Mouse (Mus musculus): Measurements from ENCODE around the gene 1520401A03Rik. TPM values are rescaled to one million over a fixed set of nuclear protein-coding genes. Genes with fewer than 3 reads are reported as not detected.
"Not testable (repeated sequence)": the region's sequence is repeated elsewhere in the genome, so short reads cannot be mapped to it uniquely, and the experiment has no call there.

1520401A03Rik gene
- total RNA-seq (2022): 10 to 100 TPM in 3 of 4 experiments, 1 to 10 TPM in 1; 2.4 to 62.8 (median 19.6) TPM

DNA sequence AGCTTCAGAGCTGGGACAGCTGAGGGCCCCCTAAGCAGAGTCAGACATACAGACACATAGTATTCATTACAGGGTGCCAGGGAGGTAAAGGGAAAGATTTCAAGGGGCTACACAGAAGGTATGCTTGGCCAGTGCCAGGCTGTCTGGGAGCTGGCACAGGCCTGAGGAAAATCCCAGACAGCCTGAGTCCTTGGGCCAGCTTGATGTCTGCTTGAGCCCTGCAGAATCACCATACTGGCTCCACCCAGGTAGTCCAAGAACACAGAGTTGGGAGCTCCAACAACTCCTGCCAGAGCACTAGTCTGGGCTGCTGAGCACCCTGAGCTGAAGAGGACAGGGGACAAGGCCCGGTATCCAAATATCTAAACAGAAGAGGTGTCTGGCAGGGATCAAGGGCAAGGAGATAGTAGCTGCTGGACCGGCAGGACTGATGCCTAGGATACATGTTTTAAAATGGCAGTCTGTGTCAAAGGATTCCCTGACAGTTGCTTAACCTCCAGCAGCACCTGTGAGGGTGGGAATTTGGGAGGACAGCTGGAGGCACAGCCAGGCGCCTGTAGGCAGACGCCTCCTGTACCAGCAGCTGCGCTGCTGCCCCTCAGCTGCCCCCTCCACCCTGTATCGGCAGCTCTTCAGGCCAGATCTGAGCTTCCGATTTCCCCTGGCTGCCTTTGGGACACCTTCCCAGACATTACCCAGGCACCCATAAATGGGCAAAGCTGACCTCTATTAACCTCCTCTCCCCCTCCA lies at the start of gene 1520401A03Rik:
Gene 1520401A03Rik (minus strand): TSS at position 408 of the 750 bp plus-strand sequence.
- no peak for DNase-seq

DNA sequence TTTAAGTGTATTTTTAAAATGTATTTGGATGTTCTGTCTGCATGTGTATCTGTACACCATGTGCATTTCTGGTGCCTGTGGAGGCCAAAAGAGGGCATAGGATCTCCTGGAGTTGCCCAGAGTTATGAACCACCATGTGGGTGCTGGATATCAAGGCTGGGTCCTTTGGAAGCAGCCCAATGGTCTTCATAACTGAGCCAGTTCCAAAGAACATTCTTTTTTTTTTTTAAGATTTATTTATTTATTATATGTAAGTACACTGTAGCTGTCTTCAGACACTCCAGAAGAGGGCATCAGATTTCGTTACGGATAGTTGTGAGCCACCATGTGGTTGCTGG lies 49.6 kb upstream of the 1520401A03Rik start:
- not testable (repeated sequence) for DNase-seq

DNA sequence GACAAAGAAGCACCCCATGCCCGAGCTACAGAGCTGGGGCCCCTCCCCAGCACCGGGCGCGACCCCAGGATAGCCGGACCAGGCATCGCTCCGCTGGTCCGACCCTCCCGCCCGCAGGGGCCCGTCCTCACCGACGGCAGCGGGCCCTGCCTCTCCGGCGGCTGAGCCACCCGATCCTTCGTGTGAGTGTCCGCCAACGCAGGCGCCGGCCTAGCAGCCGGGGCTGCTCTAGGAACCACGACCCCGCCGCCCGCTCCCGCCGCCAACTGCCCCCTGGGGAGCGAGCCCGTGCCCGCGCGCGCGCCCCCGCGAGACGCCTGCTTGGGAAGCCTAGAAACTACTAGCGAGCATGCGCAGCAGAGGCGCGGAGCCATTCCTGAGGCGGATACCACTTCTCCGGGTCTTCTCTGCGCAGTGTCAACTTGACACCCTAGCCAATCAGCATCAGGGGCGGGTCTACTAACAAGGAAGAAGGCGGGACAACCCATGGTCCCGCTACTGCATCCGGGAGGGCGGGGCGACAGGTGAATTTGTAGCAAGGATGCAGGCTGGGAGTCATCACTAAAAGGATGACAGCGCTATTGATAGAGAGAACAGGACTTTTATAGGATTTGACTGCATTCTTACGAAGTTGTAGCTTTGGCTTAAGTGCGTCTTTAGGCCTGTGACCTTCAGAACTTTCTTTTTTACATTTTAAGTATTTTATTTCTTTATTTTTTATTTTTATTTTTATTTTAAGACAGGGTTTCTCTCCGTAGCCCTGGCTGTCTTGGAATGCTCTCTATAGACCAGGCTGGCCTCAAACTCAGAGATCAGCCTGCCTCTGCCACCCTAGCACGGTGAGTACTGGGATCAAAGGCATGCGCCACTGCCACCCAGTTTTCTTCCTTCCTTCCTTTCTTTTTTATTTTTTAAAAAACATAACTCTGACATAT lies 49.0 kb upstream of the 1520401A03Rik start, which contains the start of gene Flywch1:
Gene Flywch1 (minus strand): TSS at position 319 of the 935 bp plus-strand sequence.
- DNase-seq: peak; percentile 99

DNA sequence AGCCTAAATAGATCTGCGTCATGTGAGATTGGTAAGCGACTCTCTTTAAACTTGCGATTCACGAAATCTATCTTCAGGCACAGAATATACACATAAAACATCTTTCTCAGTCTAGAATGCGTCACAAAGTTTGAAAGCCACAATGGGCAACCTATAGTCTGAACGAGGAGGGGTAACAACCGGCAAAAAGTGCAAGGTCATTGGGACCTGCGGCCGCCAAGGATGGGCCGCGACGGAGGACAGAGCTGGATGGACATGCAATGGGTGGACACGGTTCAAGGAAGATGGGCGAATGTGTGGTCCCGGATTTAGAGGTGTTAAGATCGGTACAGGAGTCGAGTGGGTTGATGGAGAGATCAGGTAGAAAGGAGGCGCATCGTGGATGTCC lies 48.3 kb upstream of the 1520401A03Rik start:
- DNase-seq: peak; percentile 32

DNA sequence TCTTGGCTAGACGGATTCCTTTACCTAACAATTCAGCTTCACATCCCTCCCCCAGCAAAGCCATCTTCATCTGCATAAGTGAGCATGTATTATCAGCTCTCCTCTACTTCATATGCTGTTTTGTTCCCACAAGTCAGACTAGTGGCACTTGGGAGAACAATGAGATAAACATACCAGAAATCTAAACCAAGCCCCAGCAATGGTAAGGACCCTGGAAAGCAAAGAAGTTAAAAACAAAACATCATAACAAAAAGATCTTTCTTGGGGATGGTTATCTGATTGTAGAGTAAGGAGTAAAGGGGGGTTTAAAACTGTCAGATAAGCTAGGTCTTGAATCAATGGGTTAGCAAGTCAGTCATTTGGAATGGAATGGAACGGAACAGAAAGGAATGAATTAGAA lies 47.9 kb upstream of the 1520401A03Rik start:
- no peak for DNase-seq

DNA sequence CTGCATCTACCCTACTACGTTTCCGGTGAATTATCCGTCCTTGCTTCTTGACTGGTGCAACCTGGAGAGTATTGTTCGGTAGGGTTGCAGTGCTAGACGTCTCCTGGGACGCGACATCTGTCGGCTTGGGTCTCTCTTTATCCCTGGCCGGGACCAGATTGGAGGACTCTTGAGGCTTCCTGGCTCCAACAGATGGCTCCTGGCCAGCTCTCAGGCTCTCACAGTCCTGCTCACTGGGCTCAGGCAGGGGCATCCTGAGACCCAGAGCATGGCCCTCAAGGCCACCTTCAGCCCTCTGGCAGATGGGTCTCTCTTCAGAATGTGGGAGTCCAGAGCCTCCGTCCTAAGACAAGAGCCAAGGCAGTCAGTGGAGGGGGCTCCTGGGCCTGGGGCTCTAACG lies 40.4 kb upstream of the 1520401A03Rik start:
- DNase-seq: no peak

DNA sequence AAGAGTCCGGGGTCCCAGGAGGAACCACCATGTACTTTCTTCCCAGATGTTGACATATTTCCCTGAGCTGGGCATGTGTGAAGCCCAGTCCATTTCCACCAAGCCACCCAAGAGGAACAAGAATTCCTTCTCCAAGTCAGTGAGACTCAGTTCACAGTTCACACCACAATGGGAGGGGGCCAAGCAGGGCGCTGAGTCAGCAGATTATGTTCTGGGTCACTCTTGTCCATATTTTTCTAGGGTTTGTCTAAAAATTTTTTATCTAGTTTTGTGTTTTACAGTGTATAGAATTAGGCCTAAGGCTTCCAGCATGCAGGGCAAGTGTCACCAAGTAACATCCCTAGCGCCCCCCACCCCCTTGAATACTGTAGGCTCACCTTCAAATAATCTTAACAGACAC lies 38.6 kb upstream of the 1520401A03Rik start:
- no peak for DNase-seq

DNA sequence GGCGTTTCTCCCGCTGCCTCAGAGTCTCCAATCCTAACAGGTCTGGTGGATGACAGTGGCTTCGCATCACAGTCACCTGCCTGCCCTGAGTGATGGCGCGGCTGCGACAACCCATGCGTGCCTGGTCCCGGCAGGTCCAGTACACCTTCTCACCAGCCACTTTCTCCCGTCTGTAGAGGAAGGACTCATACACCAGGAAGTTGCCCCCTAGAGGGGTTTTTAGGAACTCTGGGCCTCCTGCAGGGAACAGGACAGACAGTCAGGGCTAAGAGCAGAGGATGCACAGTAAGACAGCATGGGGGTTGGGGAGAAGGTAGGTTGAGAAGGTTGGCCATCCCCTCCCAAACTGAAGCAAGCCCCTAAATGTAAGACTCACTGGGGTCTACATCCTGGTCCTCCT lies 37.6 kb upstream of the 1520401A03Rik start:
- no peak for DNase-seq

DNA sequence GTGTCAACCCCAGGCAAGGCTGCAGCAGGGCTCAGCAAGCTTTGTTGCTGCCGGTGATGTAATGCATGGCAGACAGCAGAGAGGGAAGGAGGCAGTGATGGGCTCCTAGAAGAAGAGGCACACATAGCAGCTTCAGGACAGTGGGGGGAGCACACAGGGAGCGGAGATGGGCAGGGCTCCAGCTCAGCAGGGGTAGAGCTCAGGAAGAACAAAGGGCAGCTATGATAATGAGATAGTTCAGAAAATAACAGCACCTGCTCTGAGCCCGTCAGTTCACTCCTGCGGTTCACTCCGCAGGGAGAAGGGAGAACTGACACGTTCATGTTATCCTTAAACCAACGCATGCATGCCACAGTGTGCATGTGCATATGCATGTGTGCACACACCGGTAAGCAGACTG lies 36.2 kb upstream of the 1520401A03Rik start:
- no peak for DNase-seq

DNA sequence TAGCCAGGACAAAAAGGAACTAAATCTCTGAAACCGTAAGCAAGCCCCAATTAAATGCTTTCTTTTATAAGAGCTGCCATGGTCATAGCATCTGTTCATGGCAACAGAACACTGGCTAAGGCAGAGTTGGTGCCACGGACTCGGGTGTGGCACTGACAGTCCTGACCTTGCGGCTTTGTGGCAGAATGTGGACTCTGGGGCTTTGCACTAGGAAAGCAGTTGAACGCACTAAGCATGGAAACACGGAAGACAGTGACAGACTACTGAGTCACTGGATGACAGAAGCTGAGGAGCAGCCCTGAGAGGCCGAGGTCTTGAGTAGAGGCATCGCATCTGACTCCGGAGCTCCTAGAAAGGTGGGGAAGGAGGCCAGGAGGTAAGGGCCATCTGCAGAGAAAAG lies 35.0 kb upstream of the 1520401A03Rik start:
- DNase-seq: no peak

DNA sequence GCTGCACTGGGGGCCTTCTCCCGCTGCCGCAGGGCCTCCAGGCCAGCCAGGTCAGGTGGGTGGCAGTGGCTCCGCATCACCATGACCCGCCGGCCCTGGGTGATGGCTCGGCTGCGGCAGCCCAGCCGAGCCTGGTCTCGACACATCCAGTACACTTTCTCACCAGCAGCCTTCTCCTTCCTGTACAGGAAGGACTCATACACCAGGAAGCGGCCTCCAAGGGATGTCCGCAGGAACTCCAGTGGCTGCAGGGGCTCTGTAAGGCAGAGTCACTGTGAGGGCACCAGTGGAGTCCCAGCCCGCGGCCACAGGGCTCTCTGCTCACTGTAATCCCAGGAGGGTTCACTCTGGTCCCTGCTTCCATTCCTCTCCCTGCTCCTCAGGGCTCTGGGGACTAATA lies 33.1 kb upstream of the 1520401A03Rik start:
- no peak for DNase-seq

DNA sequence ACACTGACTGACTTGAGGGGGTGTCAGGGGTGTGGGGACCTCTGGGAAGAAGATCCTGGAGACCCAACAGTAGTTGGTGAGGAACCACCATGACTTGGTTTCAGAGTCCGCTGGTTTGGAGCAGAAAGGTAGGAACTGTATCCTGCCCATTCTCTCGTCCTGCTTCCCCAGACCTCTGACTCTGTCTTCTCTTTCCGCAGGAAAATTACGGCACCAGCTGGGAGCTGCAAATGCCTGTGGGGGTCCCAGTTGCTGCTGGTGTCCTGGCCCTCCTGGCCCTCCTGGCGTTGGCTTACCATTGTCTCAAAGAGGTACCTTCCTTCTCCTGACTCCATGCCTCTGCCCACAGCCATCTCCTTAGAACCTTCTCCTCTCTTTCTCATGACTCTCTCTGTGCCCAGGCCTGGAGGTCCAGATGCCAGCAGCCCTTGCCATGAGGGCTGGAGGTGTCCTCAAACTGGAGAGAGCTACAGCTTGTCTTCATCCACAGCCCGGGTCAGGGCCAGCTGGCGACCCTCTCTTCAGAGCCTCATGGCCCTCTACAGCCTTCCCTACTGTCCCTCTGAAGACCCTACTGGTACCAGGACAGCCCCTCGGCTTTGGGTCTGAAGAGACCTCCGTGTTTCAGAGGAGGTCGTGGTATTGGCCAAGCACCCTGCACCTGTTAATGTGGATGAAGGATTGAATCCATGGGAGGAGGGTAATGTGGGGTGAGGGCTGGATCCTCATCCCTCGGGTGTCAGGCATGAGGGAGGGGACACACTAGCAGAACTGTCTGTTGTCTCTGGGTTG lies 27.0 kb upstream of the 1520401A03Rik start:
- DNase-seq: no peak

DNA sequence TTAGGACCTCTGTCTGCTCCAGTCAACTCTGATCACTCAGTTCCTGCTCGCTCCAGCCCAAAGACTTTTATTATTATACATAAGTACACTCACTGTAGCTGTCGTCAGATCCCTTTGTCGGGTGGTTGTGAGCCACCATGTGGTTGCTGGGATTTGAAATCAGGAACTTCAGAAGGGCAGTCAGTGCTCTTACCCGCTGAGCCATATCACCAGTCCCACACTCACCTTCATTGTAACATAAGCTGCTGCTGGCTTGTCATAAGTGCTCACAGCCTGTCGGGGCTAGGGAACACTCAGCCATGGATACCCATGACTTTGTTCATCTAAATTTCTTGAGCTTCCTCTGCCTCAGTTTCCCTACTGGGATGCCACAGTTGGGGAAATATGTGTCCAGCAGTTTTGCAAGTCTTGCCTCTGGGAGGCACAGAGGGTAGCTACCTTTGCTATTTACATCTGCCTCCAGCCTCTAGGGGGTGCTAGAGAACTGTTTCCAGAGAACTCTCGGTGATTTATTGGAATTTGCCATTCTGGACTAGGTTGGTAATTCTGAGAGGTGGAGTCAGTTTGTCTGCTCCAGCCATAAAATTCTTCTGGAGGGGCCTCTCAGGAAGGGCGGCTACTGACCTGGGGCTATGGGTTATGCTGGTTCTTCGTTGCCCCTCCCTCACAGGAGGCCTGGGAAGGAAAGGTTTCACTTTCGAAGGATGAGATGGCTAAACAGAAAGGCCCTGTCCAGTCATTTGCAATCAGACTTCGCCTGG lies 26.2 kb upstream of the 1520401A03Rik start:
- DNase-seq: peak; percentile 69

DNA sequence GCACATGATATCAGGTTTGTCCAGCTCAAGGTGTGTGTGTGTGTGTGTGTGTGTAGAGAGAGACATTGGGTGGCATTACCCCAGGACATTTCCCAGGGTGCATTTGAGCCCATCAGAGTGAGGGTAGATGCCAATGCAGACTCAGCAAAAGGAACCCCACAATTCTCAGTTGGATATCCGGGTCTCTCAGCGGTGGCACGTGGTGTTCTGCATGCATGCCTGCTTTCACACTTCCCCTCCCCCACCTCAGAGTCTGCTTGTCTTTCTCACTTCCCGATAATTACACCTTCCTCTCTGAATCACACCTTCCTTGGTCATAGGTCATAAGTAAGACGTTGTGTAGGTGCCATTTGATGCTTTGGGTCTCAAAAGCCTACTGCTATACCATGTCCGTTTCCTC lies 25.4 kb upstream of the 1520401A03Rik start:
- DNase-seq: no peak

DNA sequence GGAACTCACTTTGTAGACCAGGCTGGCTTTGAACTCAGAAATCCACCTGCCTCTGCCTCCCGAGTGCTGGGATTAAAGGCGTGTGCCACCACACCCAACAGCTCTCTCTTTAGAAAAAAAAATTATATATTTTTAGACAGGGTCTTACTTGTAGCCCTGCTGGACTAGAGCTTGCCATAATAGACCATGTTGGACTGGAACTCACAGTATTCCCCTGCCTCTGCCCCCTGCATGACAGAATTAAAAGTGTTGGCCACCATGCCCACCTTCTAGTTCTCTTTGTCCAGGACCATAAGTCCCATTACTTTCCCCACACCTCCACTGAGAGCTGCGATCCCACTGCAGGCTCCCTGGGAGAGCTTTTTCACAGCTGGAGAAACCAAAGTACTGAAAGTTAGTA lies 24.9 kb upstream of the 1520401A03Rik start:
- DNase-seq: no peak

DNA sequence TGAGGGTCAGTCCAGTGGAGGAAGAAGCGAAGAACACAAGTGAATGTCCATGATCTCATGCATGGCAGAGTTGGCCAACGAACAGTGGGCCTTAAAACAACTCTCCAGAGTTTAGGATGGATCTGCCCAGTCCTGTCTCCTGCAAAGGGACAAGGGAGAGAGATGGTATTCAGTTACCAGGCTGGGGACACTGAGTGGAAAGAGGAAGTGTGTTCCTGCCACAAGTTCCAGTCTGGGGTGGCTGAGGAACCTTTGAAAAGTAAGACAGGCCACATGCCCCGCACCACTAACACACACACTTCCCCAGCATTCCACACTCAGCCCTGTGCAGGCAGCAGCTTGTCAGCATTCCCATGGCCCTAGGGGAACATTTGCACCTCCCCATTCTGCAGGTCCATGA lies 24.2 kb upstream of the 1520401A03Rik start:
- DNase-seq: no peak

DNA sequence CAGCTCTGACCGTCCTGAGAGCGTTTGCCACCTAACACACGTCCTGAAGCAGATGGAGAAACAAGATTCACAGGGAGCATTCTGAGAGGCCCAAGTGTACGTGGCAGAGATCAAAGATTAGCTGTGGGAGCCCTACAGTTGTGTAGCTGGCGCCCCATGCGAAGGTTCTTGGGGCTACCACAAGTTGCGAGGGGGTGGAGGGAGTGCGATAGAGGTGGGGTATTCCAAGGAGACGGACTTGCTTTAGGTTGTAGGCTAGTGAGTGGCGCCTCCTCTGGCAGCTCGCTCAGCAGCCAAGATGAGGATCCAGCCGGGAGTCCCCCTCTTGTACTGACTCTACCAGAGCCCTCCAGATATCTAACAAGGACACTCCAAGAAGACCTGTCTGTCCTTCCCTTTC lies 23.7 kb upstream of the 1520401A03Rik start:
- DNase-seq: no peak

DNA sequence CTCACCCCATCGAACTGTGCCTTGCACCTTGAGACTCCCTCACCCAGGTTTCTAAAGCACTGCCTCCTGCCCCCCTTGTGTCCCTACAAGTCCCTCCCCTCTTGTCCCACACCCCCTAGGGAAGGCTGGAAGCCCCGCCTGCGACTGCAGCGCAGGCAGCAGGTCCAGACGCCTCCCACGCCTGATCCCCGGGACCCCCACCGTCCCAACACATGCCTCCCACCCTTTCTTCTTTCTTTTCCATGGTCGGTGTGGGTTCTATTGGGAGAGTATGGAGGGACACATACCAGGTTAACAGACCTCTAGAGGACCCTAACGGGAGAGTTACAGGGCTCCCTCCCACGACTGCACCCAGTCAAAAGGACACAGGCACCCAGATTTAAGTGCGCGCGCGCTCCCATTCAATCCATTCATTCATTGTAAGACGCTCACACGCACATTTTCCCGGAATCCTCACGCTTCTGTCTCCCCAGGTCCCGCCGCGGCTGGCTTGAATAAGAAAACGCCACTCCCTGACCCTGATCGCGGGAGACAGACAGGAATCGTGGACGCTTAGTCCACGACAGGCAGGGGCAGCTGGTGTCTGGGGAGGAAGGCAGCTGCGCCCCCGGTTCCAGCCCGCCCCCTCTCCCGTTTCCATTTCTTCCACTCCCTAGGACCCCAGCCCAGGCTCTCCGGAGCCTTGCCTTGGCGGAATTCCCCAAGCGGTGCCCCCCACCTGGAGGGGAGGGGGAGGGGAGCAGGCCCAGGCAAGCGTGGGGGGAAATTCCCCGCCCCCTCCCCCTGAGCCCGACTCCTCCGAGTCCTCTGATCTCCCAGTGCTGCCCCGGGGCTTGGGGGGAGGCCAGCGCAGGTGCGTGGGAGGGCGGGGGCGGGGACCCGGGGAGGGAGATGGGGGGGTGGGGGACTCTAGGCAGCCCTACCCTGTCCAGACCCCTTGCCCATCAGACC lies 23.0 kb upstream of the 1520401A03Rik start, which contains the start of gene Kremen2:
Gene Kremen2 (minus strand): TSS at position 533 of the 951 bp plus-strand sequence.
- no peak for DNase-seq

DNA sequence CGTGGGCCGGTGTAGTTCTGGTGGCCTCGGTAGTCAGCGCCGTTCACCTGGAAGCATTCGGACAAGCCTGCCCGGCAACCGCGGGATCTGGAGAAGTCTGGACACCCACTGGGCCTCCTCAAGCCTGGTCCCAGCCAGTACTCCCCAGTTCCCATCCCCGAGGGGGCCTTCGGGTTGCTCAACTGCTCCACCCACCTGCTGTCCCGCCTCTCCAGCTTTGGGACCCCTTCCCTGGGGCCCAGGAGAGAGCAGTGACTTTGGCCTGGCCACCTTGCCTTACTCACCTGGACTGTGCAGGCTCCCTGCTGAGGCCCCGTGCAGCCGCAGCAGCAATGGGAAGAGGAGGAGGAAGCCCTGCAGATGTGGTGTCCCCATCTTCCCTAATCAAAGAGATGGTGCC lies 22.1 kb upstream of the 1520401A03Rik start:
- DNase-seq: no peak

DNA sequence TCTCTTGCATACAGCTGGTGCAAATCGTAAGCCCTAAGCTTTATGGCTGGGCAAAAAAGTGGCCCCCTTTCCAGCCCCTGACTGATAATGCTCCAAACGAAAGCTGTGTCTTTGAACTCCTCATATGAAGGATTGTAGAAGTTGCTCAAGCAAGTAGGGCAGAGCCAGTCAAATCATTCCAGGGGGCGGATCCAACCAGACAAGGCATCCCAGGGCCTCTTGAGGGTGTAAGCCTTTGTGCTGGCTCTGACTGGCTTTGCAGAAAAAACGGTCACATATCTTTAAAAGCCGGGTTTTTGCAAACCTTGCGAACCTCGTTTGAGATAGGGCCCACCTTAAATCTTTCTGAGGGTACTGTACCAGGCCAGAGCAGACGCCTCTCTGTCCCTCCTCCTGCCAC lies 21.5 kb upstream of the 1520401A03Rik start:
- no peak for DNase-seq

DNA sequence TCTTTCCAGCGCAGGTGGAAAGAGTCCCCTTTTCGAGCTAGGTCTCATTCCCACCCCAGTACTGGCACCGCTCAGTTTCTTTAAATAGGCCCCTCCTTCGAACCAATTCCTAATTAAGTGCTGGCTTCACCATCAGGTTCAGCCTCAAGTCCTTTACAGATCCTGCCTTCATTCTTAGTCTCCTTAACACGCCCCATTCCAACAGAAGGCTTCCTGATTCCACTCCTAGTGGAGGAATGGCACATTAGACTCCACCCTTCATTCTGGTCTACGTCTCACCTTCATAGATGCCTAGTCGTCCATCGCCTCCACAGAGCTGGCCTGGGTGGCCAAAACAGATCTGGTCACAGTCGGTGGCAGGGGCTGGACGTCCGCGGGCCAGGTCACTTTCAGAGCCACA lies 20.4 kb upstream of the 1520401A03Rik start:
- no peak for DNase-seq
